Mouse (Mus musculus) ES-E14 (cell line): ENCODE measurements around the gene Hc.

ENCODE experiments used
- CHD2 ChIP-seq: IDR thresholded peaks from 2 replicates; pipeline ENCODE4 v1.6.1; 2014; ENCODE audit warnings: mild to moderate bottlenecking, low read depth, low read length, inconsistent platforms
- ZC3H11A ChIP-seq: IDR thresholded peaks from 2 replicates; pipeline ENCODE4 v1.6.1; 2012; ENCODE audit warnings: low read depth, mild to moderate bottlenecking, inconsistent platforms, low read length, borderline replicate concordance

DNA sequence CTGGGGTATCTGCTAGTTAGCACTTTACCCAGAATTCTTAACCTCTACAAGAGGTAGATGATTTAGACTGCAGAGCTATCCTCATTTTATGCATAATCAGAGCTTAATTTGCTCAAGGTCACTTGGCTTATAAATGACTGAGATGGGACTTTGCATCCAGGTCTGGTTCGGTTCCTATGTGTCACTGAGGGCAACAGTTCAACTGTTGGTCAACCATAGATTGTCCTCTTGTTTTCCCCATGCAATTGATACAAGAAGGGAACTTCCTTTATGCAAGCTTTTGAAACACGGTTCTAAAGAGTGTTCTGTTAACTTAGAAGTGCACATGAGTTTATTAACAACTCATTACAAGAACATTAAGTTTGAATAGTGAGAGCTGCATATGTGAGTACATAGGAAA, 2.9 kb downstream of the Hc start:
- TF ChIP-seq ZC3H11A: no peak
- TF ChIP-seq CHD2: no peak
